Mouse (Mus musculus): Measurements from ENCODE around the gene Ift88.
"Not testable (repeated sequence)": the region's sequence is repeated elsewhere in the genome, so short reads cannot be mapped to it uniquely, and the experiment has no call there.

Gene Ift88

GRCm38 (mm10) chr14:57452516-57452915 lies 28.7 kb downstream of the Ift88 start:
- DNase-seq (ENCODE audit: low read depth): no peak

- no peak for DNase-seq (ENCODE audit: low read depth)
Observed at GRCm38 (mm10) chr14:57459883-57460282, 36.0 kb downstream of the Ift88 start.

- not testable (repeated sequence) for DNase-seq (ENCODE audit: low read depth)
Observed at GRCm38 (mm10) chr14:57460326-57460725, 36.5 kb downstream of the Ift88 start.

GRCm38 (mm10) chr14:57462871-57463270 lies 39.0 kb downstream of the Ift88 start:
- no peak for DNase-seq (ENCODE audit: low read depth)

- peak; percentile 20 for DNase-seq (ENCODE audit: low read depth)
Observed at GRCm38 (mm10) chr14:57475057-57475456, 51.2 kb downstream of the Ift88 start.

GRCm38 (mm10) chr14:57482262-57482661 lies 58.4 kb downstream of the Ift88 start:
- no peak for DNase-seq (ENCODE audit: low read depth)

GRCm38 (mm10) chr14:57484183-57484582 lies 60.3 kb downstream of the Ift88 start:
- DNase-seq (ENCODE audit: low read depth): no peak

- DNase-seq (ENCODE audit: low read depth): no peak
Observed at GRCm38 (mm10) chr14:57489696-57490095, 65.8 kb downstream of the Ift88 start.

- peak; percentile 22 for DNase-seq (ENCODE audit: low read depth)
Observed at GRCm38 (mm10) chr14:57493840-57494239, 70.0 kb downstream of the Ift88 start.

GRCm38 (mm10) chr14:57503729-57504128 lies 79.9 kb downstream of the Ift88 start:
- DNase-seq (ENCODE audit: low read depth): no peak

- peak; percentile 12 for DNase-seq (ENCODE audit: low read depth)
Observed at GRCm38 (mm10) chr14:57509554-57509953, 85.7 kb downstream of the Ift88 start.

GRCm38 (mm10) chr14:57515156-57515762 lies 91.4 kb downstream of the Ift88 start:
- DNase-seq (ENCODE audit: low read depth): no peak

GRCm38 (mm10) chr14:57517001-57517400 lies 93.1 kb downstream of the Ift88 start:
- no peak for DNase-seq (ENCODE audit: low read depth)

- no peak for DNase-seq (ENCODE audit: low read depth)
Observed at GRCm38 (mm10) chr14:57523762-57524161, 99.9 kb downstream of the Ift88 start.

- DNase-seq (ENCODE audit: low read depth): peak; percentile 35
Observed at GRCm38 (mm10) chr14:57524671-57525387, 101.0 kb downstream of the Ift88 start, which contains the start of gene Il17d. TSS of gene Il17d (plus strand) at chr14:57524777.

- peak; percentile 50 for DNase-seq (ENCODE audit: low read depth)
Observed at GRCm38 (mm10) chr14:57525388-57526049, 101.7 kb downstream of the Ift88 start.

- DNase-seq (ENCODE audit: low read depth): no peak
Observed at GRCm38 (mm10) chr14:57526050-57526623, 102.3 kb downstream of the Ift88 start.

GRCm38 (mm10) chr14:57527122-57527521 lies 103.3 kb downstream of the Ift88 start:
- DNase-seq (ENCODE audit: low read depth): no peak

- no peak for DNase-seq (ENCODE audit: low read depth)
Observed at GRCm38 (mm10) chr14:57527598-57527997, 103.7 kb downstream of the Ift88 start.

- DNase-seq (ENCODE audit: low read depth): no peak
Observed at GRCm38 (mm10) chr14:57529086-57529785, 105.4 kb downstream of the Ift88 start.

- no peak for DNase-seq (ENCODE audit: low read depth)
Observed at GRCm38 (mm10) chr14:57529786-57530515, 106.1 kb downstream of the Ift88 start.
